Mouse (Mus musculus) ES-Bruce4 (cell line): ENCODE data around the gene Sh3tc1. TPM values are rescaled to one million over a fixed set of nuclear protein-coding genes. Genes with fewer than 3 reads are reported as not detected.

ENCODE experiments used
- H3K27ac ChIP-seq: 2 replicates; pipeline ENCODE4 v1.5.1; 2012; ENCODE audit warnings: low read length, inconsistent platforms; ENCODE audit not compliant: insufficient read depth
- H3K27me3 ChIP-seq: 2 replicates; pipeline ENCODE4 v1.6.1; 2012; ENCODE audit warnings: mild to moderate bottlenecking, low read length, inconsistent platforms; ENCODE audit not compliant: control insufficient read depth, poor library complexity, insufficient read depth, severe bottlenecking
- H3K36me3 ChIP-seq: 2 replicates; pipeline ENCODE4 v1.6.1; 2012; ENCODE audit warnings: inconsistent platforms, mild to moderate bottlenecking, low read length, moderate library complexity; ENCODE audit not compliant: control insufficient read depth, poor library complexity, insufficient read depth, severe bottlenecking
- H3K4me1 ChIP-seq: one replicate; pipeline ENCODE4 v1.8.1; 2011; ENCODE audit warnings: low read length; ENCODE audit not compliant: control insufficient read depth, insufficient read depth
- H3K4me3 ChIP-seq: 2 replicates; pipeline ENCODE4 v1.5.1; 2011; ENCODE audit warnings: low read depth, mild to moderate bottlenecking, low read length
- H3K9ac ChIP-seq: 2 replicates; pipeline ENCODE4 v1.6.1; 2012; ENCODE audit warnings: low read depth, mild to moderate bottlenecking, inconsistent platforms; ENCODE audit not compliant: poor library complexity, severe bottlenecking
- H3K9me3 ChIP-seq: replicated peaks from 2 replicates; pipeline ENCODE4 v1.6.1; 2012; ENCODE audit warnings: mild to moderate bottlenecking, low read length, inconsistent platforms; ENCODE audit not compliant: control insufficient read depth, poor library complexity, insufficient read depth, severe bottlenecking
- CTCF ChIP-seq: IDR thresholded peaks from one replicate; pipeline ENCODE4 v1.8.1; 2011; ENCODE audit warnings: low read depth, low read length
- EP300 ChIP-seq: IDR thresholded peaks from 2 replicates; pipeline ENCODE4 v1.6.1; 2011; ENCODE audit warnings: low read depth, low read length; ENCODE audit not compliant: insufficient read depth
- POLR2A ChIP-seq: IDR thresholded peaks from one replicate; pipeline ENCODE4 v1.8.1; 2011; ENCODE audit warnings: low read length; ENCODE audit not compliant: insufficient read depth
- polyA plus RNA-seq: library from polyadenylated mRNA; stranded (reverse); fragments of >200 nt; gene quantifications from 2 replicates; pipeline ENCODE4 v1.2.4, GENCODE M21; 2011; ENCODE audit warnings: low read depth; ENCODE audit not compliant: missing spikeins, insufficient read depth, insufficient read length

The Sh3tc1 gene
- polyA plus RNA-seq, 1 experiment = 3.6 TPM

DNA sequence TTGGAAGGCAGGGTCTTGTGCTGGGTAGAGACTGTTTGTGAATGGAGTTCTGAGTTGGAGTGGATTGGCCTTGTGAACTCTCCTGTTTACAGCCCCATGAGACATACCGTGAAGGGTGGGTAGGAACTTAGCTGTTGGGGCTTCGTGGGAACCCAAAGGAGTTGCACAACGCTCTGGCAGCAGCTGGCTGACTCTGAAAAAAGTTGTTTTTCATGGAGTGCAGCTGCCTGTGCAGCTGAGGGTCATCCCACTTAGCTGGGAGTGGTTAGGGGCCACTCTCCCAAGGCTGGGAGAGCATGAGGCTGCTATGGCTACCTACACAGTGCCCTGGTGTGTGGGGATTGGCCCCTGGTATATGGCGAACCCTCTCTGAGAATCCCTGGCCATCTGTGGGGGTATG, 92.2 kb downstream of the Sh3tc1 start:
- TF ChIP-seq CTCF = no peak
- TF ChIP-seq EP300 = no peak
- no peak for TF ChIP-seq POLR2A
- Histone ChIP-seq H3K9ac (no peak overlapping the region), H3K9me3 (no peaks in the 10 kb centered on the region), H3K27ac (no peak overlapping the region), H3K4me3 (no peak overlapping the region), H3K27me3 (no peaks in the 10 kb centered on the region), H3K36me3 (no peaks in the 10 kb centered on the region), H3K4me1 (no peaks in the 10 kb centered on the region)

Other genes with a start within 250 kb of the Sh3tc1 start
- 4.6 and 6.8 TPM in 2 replicates for gene Cpz, start 214.3 kb downstream of the Sh3tc1 start, polyA plus RNA-seq
- gene Trmt44, start 164.9 kb downstream of the Sh3tc1 start, polyA plus RNA-seq = 10.2 and 12.5 TPM in 2 replicates
- 11.4 and 15.1 TPM in 2 replicates for gene Acox3, start 156.9 kb downstream of the Sh3tc1 start, polyA plus RNA-seq
- gene Htra3, start 60.2 kb downstream of the Sh3tc1 start, polyA plus RNA-seq = 1.9 and 2.0 TPM in 2 replicates
- 3.8 and 6.1 TPM in 2 replicates for gene Ablim2, start 17.9 kb upstream of the Sh3tc1 start, polyA plus RNA-seq
- gene Afap1, start 153.3 kb upstream of the Sh3tc1 start, polyA plus RNA-seq = 31.7 and 33.8 TPM in 2 replicates